Mouse (Mus musculus) R1 (cell line): ENCODE results near the gene Agr3.

Experiments
- DNase-seq: peaks from one replicate; pipeline ENCODE4 v3.0.0-alpha.2; 2018; ENCODE audit warnings: low read depth, low spot score

Gene Agr3

DNA sequence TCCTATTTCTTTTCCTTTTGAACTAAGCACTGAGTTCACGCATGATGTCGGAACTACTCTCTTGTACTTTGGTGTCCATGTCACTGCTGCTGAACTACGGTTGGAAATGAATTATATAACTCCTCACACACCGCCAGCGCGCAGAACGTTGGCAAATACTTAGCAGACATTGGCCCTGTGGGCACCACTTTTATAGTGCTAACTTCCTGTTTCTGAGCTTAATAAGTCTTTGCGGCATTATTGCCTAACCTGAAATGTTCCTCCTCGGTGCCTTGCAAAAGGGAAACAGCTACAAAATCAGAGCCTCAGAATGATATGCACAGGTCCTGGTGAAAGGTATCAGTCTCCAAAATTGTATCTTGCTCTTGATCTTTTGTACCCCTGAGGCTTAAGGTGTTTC lies 58.1 kb downstream of the Agr3 start:
- no peak for DNase-seq

DNA sequence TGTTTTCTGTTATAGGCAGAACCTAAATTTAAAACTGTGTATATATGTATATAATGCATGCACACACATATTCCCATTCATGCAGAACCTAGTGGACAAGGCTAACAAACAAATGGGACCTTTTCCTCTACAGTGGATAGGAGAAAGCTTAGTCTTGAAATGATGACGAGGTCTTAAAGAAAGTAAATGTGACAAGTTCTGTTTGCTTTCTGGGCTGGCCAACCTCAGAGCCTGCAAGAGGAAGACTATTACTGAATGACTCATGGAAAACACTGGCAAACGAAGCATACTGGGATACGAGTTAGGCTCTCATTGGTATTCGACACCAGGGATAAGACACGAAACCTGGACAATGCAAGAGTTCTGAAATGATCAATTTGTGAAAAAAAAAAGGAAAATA lies 59.3 kb downstream of the Agr3 start:
- no peak for DNase-seq

- no peak for DNase-seq
Observed at GRCm38 (mm10) chr12:35992711-35993110, 67.3 kb downstream of the Agr3 start, which contains the start of gene Agr2. Agr2 (plus strand) TSS chr12:35992907.

DNA sequence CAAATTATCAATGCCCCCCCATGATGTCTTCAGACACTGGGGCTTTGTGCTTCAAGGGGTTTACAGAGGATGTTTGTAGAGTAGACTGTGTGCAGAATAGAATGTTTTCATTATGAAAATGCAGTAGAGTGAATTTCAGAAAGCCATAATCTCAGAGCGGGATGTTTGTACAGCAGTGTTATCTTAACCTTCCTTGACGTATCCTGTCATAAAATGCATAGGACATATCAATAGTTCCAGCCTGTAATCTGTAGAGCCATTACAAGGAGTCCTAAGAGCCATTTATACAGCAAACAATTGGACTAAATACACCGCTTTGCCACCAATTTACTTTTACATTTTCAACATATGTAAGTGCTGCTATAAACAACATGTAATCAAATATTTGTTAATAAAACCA lies 68.2 kb downstream of the Agr3 start:
- no peak for DNase-seq

DNA sequence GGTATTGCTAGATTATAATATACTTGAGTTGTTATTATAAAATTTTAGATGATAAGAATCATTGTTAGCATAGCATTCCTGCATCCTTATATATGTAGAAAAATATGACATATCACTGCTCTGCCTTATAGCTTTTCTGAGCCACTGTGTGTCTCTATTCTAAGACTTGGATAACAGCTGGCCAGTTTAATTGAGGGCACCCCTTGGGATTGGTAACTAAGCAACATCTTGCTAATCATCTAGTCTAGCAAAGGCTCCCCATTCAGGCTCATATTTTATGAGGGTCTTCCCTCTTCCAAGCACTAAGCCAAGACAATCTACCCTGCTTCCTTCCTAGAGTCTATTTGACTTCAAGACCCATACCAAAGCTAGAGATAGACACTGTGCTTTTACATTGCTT lies 68.7 kb downstream of the Agr3 start:
- DNase-seq: no peak

DNA sequence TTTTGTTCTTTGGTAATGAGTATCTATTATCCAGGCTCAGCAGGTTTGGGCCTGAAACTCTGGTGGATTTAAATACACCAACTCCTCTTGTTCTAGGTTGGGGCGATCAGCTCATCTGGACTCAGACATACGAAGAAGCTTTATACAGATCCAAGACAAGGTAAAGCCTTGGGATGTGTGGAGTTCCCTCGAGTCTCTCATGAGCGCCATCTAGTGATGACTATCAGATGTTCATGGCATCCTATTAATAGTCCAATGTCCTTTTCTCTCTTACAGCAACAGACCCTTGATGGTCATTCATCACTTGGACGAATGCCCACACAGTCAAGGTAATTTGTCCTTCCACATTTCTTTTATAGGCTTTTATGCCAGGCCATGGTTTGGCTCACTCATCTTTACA lies 70.4 kb downstream of the Agr3 start:
- DNase-seq: peak; percentile 78
